Mouse (Mus musculus) testis, adult 2 months (tissue): ENCODE measurements around the gene Arhgap15.

ENCODE experiments used
- CTCF ChIP-seq: fragments of 200-500 bp; IDR thresholded peaks from 2 replicates; pipeline ENCODE4 v1.5.1; 2012; ENCODE audit warnings: low read depth, mild to moderate bottlenecking, inconsistent platforms, low read length, moderate library complexity; ENCODE audit not compliant: control insufficient read depth, insufficient read depth, insufficient replicate concordance
- POLR2A ChIP-seq: fragments of 200-500 bp; IDR thresholded peaks from 2 replicates; pipeline ENCODE4 v1.6.1; 2012; ENCODE audit warnings: low read depth, mild to moderate bottlenecking, inconsistent platforms, low read length, moderate library complexity; ENCODE audit not compliant: control insufficient read depth

- TF ChIP-seq CTCF = no peak
- no peak for TF ChIP-seq POLR2A
Observed at GRCm38 (mm10) chr2:44234856-44235255, 486.2 kb downstream of the Arhgap15 start.
